Mouse (Mus musculus) bone marrow macrophage, adult 2 months (primary cell): ENCODE data around the gene Tha1.

ENCODE experiments used
- CTCF ChIP-seq: IDR thresholded peaks from 2 replicates; pipeline ENCODE4 v1.5.1; 2012; ENCODE audit warnings: low read depth, mild to moderate bottlenecking, low read length, moderate library complexity
- POLR2A ChIP-seq: IDR thresholded peaks from 2 replicates; pipeline ENCODE4 v1.6.1; 2012; ENCODE audit warnings: mild to moderate bottlenecking, low read depth, low read length, borderline replicate concordance

DNA sequence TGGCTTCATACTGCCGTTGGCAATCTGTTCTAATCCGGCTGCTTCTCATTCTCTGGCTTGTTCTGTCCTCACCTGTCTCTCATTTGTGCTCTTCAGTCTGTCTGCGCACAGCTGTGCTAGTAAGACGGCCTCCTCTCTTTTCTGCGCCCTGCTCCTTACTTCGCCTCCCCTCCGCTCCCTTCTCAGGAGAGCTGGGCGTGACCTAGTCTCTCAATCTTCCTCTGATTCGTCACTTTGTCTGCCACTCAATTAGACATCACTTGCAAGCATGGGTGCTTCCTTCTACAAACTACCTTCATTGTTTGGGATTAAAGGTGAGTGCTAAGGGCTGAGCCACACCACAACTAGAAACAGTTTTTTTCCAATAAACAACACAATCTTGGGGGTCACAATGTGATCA lies 19.0 kb downstream of the Tha1 start:
- TF ChIP-seq CTCF = no peak
- no peak for TF ChIP-seq POLR2A
